Mouse (Mus musculus) testis, adult 2 months (tissue): Measurements from ENCODE around the gene Htr5b. TPM values are rescaled to one million over a fixed set of nuclear protein-coding genes. Genes with fewer than 3 reads are reported as not detected.
A peak's percentile ranks its signal among the peaks of the same experiment; 100 is the strongest.

Source experiments
- H3K27ac ChIP-seq: fragments of 200-500 bp; 2 replicates; pipeline ENCODE4 v1.5.1; 2012; ENCODE audit warnings: low read depth, low read length; ENCODE audit not compliant: control insufficient read depth, insufficient read depth
- H3K27me3 ChIP-seq: fragments of 200-500 bp; 2 replicates; pipeline ENCODE4 v1.6.1; 2012; ENCODE audit warnings: mild to moderate bottlenecking, low read length, moderate library complexity; ENCODE audit not compliant: control insufficient read depth, insufficient read depth
- H3K36me3 ChIP-seq: fragments of 200-500 bp; 2 replicates; pipeline ENCODE4 v1.6.1; 2012; ENCODE audit warnings: mild to moderate bottlenecking, low read length; ENCODE audit not compliant: control insufficient read depth, insufficient read depth
- H3K4me1 ChIP-seq: fragments of 200-500 bp; 2 replicates; pipeline ENCODE4 v1.6.1; 2012; ENCODE audit warnings: low read length; ENCODE audit not compliant: control insufficient read depth, insufficient read depth
- H3K4me3 ChIP-seq: fragments of 200-500 bp; 2 replicates; pipeline ENCODE4 v1.5.1; 2012; ENCODE audit warnings: low read depth, mild to moderate bottlenecking, low read length, moderate library complexity, mixed read lengths; ENCODE audit not compliant: control insufficient read depth
- CTCF ChIP-seq: fragments of 200-500 bp; IDR thresholded peaks from 2 replicates; pipeline ENCODE4 v1.5.1; 2012; ENCODE audit warnings: low read depth, mild to moderate bottlenecking, inconsistent platforms, low read length, moderate library complexity; ENCODE audit not compliant: control insufficient read depth, insufficient read depth, insufficient replicate concordance
- POLR2A ChIP-seq: fragments of 200-500 bp; IDR thresholded peaks from 2 replicates; pipeline ENCODE4 v1.6.1; 2012; ENCODE audit warnings: low read depth, mild to moderate bottlenecking, inconsistent platforms, low read length, moderate library complexity; ENCODE audit not compliant: control insufficient read depth
- polyA plus RNA-seq: library from polyadenylated mRNA; depleted of rRNA; stranded (reverse); fragments of >200 nt; gene quantifications from 2 replicates; pipeline ENCODE4 v1.2.3, GENCODE M21; 2012; rRNA removed

Gene Htr5b
- polyA plus RNA-seq, result 6.7 and 7.7 TPM in 2 replicates

DNA sequence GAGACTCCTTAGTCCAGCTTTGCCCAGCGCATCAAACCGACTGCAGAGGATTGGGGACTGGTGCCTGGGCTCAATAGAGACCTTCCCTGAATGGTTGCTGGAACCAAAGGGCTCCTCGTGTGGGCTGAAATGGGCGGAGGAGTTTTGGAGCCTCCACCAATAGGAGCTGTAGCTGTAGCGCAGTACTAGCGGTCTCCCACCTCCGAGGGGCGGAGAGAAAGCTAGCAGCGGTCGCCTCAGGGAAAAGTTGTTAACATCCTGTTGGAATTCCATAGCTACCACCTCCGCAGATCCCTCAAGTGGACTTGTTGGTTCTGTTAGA lies at the start of gene Htr5b:
TSS of gene Htr5b (minus strand) at position 67 of the 322 bp plus-strand sequence.
- H3K36me3 ChIP-seq, result no peaks in the 10 kb centered on the region
- TF ChIP-seq CTCF, result no peak
- no peak for TF ChIP-seq POLR2A
- peaks cover 19% of the 10 kb centered on the region for H3K4me1 ChIP-seq
- peak within 1 kb of the TSS; percentile 79 for H3K4me3 ChIP-seq
- no peak within 1 kb of the TSS for H3K27ac ChIP-seq
- no peaks in the 10 kb centered on the region for H3K27me3 ChIP-seq

DNA sequence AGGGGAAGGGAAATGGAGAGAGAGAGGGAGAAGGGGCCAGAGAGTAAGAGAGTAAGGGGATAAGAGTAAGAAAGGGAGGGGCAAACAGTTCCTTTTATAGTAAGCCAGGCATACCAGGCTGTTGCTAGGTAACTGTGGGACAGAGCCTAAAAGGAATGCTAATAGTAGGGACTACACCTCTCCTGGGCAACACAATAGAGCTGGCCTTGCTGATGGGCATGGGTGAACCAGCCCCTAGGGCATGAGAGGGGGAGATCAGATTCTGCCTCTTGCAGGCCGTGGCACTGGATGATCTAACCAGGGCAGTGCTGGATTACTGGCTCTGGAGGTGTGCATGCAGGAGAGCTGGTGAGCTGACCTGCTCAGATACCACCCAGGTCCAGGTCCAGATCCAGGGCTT lies 49.2 kb upstream of the Htr5b start:
- no peak for TF ChIP-seq POLR2A
- TF ChIP-seq CTCF, result no peak
- Histone ChIP-seq H3K4me3 (no peak overlapping the region), H3K27me3 (no peaks in the 10 kb centered on the region), H3K4me1 (no peaks in the 10 kb centered on the region), H3K36me3 (no peaks in the 10 kb centered on the region), H3K27ac (no peak overlapping the region)

DNA sequence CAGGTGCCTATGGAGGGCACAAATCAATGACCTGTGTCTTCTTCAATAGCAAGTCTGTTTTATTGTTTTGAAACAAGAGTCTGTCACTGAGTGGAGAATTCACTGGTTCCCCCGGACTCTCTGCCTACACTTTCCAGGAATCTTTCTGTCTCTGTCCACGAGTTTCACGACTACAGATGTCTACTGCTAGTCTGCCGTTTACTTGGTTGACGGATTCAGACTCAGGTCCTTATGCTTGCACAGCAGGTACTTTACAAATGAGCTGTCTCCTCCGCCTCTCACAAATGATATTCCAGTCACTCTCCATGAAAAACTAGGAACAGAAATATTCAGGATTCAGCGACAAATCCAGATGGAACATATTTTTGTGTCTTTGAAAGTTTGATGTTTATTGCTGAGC lies 42.3 kb upstream of the Htr5b start:
- Histone ChIP-seq H3K4me1 (peaks cover 3% of the 10 kb centered on the region), H3K36me3 (no peaks in the 10 kb centered on the region), H3K4me3 (no peak overlapping the region), H3K27me3 (no peaks in the 10 kb centered on the region), H3K27ac (no peak overlapping the region)
- no peak for TF ChIP-seq POLR2A
- no peak for TF ChIP-seq CTCF

DNA sequence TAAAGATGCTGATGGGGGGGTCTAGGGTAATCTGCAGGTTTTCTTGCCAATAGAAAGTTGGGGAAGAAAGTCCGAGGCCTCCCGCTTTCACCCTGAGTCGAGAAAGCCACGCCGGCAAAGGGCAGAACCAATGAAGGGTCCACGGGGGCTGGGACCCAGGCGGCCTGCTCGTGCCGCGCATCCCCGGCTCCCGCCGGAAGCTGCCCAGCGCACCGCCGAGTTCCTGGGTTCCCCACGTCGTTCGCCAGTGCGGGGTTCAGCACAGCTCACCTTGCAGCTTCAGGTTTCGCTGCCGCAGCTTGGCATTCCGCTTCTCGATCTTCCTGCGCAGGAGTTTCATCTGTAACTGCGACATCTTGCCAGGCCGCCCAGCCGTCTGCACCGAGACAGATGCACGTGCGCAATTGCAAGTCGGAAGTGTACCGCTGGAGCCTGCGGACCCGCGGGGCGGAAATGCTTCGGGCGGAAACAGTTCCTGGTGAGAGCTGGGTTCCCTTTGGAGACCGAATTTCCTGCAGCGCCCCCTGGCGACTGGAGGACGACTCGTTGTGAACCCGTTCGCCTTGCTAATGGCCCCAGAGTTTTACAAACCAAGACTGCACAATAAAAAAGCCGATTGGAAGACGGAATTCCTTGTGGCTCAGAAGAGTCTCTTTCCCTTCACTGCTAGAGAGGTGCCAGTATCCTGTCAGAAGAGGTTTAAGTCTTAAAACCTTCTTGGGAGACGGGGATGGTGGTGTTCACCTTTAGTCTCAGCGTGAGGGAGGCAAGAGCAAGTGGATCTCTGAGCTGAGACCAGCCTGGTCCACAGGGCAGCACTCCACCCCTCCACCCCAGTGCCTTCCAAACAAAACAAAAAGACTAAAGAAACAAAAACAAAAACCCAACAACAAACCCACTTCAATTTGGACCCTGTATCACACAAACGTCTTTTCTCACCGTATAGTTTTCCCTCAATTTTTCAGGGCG lies 39.5 kb upstream of the Htr5b start, which contains the start of gene Ddx18:
TSS of gene Ddx18 (minus strand) at position 469 of the 969 bp plus-strand sequence.
- Histone ChIP-seq H3K4me3 (peak within 1 kb of the TSS; percentile 87), H3K27me3 (no peaks in the 10 kb centered on the region), H3K4me1 (peaks cover 3% of the 10 kb centered on the region), H3K36me3 (no peaks in the 10 kb centered on the region; the same call in 1 of the 2 replicates), H3K27ac (peak within 1 kb of the TSS; percentile 52)
- peak; percentile 90; the same call in 1 of the 2 replicates for TF ChIP-seq CTCF
- TF ChIP-seq POLR2A, result peak; percentile 49

DNA sequence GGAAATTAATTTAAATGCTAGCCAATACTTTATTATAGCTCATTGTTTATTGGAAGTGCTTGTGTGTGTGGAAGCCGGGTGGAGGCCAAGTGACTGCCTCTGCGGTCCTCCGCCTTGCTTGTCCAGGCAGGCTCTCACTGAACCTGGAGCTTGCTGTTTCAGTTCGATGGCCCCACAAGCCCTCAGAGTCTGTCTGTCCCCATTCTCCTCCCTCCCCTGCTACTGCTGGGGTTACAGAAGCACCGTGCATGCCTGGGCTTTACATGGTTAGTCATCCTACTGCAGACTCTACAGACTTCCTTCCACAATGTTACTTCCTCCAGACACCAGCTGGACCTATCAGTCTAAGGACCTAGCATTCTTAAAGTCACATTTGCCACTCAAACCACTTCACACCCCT lies 29.6 kb upstream of the Htr5b start:
- no peaks in the 10 kb centered on the region for H3K4me1 ChIP-seq
- no peaks in the 10 kb centered on the region for H3K27me3 ChIP-seq
- no peak for TF ChIP-seq POLR2A
- TF ChIP-seq CTCF, result no peak
- no peak overlapping the region for H3K27ac ChIP-seq
- H3K4me3 ChIP-seq, result no peak overlapping the region
- peaks cover 7% of the 10 kb centered on the region for H3K36me3 ChIP-seq

DNA sequence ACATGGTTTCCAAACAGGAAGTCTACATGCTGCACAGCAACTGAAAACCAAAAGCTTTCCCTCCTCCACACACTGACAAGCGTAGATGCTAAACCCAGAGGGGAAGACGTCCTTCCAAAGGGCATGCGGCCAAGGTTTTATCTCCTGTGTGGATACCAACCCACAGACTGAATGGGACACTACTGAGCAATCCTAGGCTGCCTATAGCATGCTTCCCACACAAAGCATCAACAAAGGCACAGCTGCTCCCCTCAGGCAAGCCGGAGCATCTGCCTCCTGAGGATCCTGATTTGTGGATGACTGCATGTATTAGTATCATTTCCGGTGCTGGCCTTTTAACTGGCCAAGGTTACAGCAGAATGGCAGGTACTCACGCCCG lies 23.2 kb upstream of the Htr5b start:
- H3K4me1 ChIP-seq, result no peaks in the 10 kb centered on the region
- TF ChIP-seq POLR2A (no peak), CTCF (no peak)
- H3K4me3 ChIP-seq, result no peak overlapping the region
- no peaks in the 10 kb centered on the region; the same call in 1 of the 2 replicates for H3K36me3 ChIP-seq
- no peak overlapping the region for H3K27ac ChIP-seq
- H3K27me3 ChIP-seq, result no peaks in the 10 kb centered on the region

DNA sequence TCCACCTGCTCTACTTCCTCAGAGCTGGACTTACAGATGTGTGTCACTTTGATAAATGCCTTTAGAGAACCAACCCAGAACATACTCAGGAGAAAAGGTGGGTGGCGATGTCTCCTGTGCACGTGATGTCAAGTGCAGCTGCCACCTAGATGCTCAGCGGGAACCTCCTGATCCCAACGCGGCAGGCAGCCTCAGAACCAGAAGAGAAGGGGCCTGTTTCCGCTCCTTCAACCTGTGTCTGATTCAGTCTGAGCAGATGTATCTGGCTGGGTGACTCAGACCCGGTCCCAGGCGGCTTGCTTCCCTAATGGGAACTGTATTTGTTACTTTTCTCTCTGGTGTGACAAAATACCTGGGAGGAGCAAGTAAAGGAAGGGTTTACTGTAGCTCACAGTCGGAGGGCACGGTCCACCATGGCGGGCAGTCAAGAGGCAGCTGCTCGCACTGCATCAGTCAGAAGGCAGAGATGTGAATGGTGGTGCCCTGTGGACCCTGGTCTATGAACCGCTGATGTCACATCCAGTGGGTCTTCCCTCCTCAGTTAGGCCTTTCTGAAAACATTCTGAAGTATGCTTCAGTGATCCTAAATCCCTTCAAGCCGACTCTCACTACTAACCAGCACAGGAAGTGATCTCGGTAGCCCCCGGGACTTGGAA lies 22.7 kb upstream of the Htr5b start:
- no peak overlapping the region for H3K4me3 ChIP-seq
- H3K27ac ChIP-seq, result no peak overlapping the region
- no peaks in the 10 kb centered on the region; the same call in 1 of the 2 replicates for H3K36me3 ChIP-seq
- H3K27me3 ChIP-seq, result no peaks in the 10 kb centered on the region
- no peaks in the 10 kb centered on the region for H3K4me1 ChIP-seq
- TF ChIP-seq CTCF (no peak), POLR2A (no peak)
